Mouse (Mus musculus): ENCODE data around the gene Nfam1. TPM values are rescaled to one million over a fixed set of nuclear protein-coding genes. Genes with fewer than 3 reads are reported as not detected.

Nfam1 gene
- polyA plus RNA-seq, 1 experiment = not detected

DNA sequence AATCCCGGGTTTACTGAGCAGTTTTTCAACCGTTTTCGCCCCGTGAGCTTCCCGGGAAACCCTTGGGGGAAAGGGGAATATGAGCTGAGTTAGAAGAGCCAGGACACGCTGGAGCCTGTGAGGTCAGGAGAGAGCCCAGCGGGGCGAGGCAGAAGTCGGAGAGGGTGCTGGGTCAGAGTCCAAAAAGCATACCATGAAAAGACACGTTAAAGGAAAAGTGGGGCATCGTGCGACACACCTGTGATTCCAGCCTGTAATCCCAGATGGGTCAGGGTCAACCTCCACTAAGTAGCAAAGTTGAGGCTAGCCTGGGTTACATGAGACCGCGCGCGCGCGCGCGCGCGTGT lies 10.2 kb upstream of the Nfam1 start:
- H3K27ac ChIP-seq (ENCODE audit: insufficient read depth, low read depth, low read length) = no peak overlapping the region
- 83% methylated on average over 22 of the region's 22 CpGs for WGBS
- H3K4me1 ChIP-seq (ENCODE audit: control insufficient read depth, insufficient read depth, low read length) = peaks cover 10% of the 10 kb centered on the region; the same call in 1 of the 2 replicates
- H3K4me3 ChIP-seq (ENCODE audit: insufficient read depth, low read depth, low read length) = no peak overlapping the region
- TF ChIP-seq CTCF (IDR thresholded peaks at IDR 0.05; ENCODE audit: insufficient read depth, low read depth, low read length) (no peak), POLR2A (IDR thresholded peaks at IDR 0.05; ENCODE audit: insufficient read depth, low read depth, low read length) (no peak)

DNA sequence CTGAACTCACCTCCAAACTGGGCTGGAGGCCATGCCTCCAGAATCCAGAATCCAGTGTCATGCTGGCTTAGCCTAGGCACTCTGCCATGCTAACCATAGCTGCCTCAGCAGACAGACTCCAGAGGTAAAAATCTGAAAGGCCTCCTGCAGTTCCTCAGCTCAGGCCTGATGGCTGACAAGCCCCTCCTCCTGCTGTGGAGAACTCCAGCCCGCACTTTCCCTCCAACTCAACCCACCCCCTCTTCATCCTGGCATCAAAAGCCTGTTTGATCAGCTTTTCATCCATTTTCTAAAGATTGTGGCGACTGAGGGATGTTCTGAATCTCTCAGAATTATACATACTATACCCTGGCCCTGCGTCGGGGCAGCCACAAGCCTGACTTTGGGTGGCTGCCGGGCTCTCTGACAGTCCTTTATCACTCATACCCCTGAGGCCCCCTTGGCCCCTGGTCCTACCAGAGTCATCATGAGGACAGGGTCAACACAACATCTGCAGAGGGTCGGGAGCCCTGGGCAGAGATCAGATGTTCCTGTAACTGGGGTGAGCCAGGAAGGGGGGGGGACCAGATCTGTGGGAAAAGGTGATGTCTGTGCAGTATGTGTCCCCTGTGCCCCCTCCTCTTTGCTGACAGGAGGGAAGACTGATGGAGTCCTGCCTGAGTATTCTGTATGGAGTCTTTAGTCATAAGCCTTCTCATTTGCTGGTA lies 9.7 kb upstream of the Nfam1 start:
- TF ChIP-seq POLR2A (IDR thresholded peaks at IDR 0.05; ENCODE audit: insufficient read depth, low read depth, low read length) (no peak), CTCF (IDR thresholded peaks at IDR 0.05; ENCODE audit: insufficient read depth, low read depth, low read length) (no peak)
- H3K4me3 ChIP-seq (ENCODE audit: insufficient read depth, low read depth, low read length) = no peak overlapping the region
- no peak overlapping the region for H3K27ac ChIP-seq (ENCODE audit: insufficient read depth, low read depth, low read length)
- 40% methylated on average over 6 of the region's 6 CpGs for whole genome bisulfite sequencing
- H3K4me1 ChIP-seq (ENCODE audit: control insufficient read depth, insufficient read depth, low read length) = peaks cover 14% of the 10 kb centered on the region

DNA sequence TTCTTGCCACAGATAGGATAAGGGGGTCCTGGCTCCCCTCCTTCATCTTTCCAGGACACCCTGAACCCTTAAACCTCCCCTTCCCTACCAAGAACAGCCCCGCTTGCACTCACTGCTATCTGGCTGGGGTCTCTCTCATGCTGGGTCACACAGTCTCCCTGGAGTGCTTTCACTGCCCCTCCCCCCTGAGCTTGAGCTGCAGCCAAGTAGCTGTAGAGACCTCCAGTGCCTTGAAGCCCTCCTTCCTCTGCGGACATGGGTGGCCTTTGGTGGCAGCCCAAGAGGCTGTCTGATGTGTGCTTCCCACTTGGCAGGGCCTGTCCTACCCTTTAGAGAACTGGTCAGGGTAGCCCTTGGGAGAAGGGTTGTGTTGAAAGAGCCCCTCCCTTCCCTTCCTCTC lies 7.0 kb upstream of the Nfam1 start:
- Histone ChIP-seq H3K4me1 (ENCODE audit: control insufficient read depth, insufficient read depth, low read length) (peaks cover 20% of the 10 kb centered on the region), H3K4me3 (ENCODE audit: insufficient read depth, low read depth, low read length) (no peak overlapping the region), H3K27ac (ENCODE audit: insufficient read depth, low read depth, low read length) (no peak overlapping the region)
- TF ChIP-seq POLR2A (IDR thresholded peaks at IDR 0.05; ENCODE audit: insufficient read depth, low read depth, low read length) (no peak), CTCF (IDR thresholded peaks at IDR 0.05; ENCODE audit: insufficient read depth, low read depth, low read length) (no peak)
- WGBS = 75% methylated on average over 2 of the region's 2 CpGs

DNA sequence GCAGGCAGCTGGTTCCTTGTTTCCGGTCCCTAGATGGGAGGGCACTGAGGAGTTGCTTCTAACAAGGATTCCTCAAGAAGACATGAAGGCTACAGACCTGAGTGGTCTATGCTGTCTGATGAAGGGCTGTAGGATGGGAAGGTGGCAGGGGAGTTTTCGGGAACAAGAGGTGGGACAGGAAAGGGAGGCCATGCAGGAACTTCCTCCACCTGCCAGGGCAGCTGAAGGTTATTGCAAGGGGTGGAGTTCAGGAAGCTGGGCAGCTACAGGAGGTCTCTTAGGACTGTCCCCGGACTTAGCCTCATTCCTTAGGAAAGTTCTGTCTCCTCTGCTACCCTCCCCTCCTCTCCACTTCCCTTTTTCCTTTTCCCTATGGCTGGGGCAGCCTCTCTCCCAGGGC lies 5.7 kb upstream of the Nfam1 start:
- whole genome bisulfite sequencing = 89% methylated on average over 3 of the region's 3 CpGs
- peaks cover 33% of the 10 kb centered on the region for H3K4me1 ChIP-seq (ENCODE audit: control insufficient read depth, insufficient read depth, low read length)
- no peak overlapping the region for H3K4me3 ChIP-seq (ENCODE audit: insufficient read depth, low read depth, low read length)
- no peak overlapping the region for H3K27ac ChIP-seq (ENCODE audit: insufficient read depth, low read depth, low read length)
- TF ChIP-seq CTCF (IDR thresholded peaks at IDR 0.05; ENCODE audit: insufficient read depth, low read depth, low read length) (no peak), POLR2A (IDR thresholded peaks at IDR 0.05; ENCODE audit: insufficient read depth, low read depth, low read length) (no peak)

DNA sequence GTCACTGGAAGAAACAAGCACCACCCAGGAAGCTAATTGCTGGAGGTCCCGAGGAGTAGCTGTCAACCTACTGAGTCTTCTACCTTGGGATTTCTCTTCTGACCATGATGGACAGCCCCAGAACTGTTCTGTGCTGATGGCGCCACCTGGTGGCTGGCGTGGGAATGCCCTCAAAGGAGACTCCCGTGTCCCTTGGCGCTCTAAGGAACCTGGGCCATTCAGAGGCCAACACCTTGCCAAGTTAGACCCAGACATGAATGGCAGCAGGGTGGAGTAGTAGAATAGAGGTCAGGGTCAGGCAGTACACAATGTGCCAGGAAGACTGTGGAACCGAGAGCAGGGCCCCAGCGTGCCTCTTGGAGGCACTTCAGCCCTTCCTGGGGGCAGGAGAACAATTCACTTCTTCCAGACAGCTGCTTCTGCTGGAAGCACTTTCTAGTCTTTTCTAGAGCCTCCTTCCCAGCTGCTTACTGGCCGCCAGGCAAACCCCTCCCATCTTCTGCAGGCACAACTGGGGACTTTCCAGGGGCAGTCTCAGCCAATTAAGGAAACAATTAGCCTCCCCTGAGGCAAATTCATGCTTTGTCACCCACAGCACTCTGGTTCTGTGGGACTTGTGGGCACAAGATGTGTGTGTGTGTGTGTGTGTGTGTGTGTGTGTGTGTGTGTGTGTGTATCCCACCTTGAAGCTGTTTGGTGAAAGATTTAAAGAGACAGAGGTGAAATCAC lies 4.8 kb upstream of the Nfam1 start:
- TF ChIP-seq CTCF (IDR thresholded peaks at IDR 0.05; ENCODE audit: insufficient read depth, low read depth, low read length) (peak; percentile 98), POLR2A (IDR thresholded peaks at IDR 0.05; ENCODE audit: insufficient read depth, low read depth, low read length) (no peak)
- Histone ChIP-seq H3K4me3 (ENCODE audit: insufficient read depth, low read depth, low read length) (no peak overlapping the region), H3K27ac (ENCODE audit: insufficient read depth, low read depth, low read length) (no peak overlapping the region), H3K4me1 (ENCODE audit: control insufficient read depth, insufficient read depth, low read length) (peaks cover 30% of the 10 kb centered on the region)
- 6% methylated on average over 8 of the region's 8 CpGs for WGBS

DNA sequence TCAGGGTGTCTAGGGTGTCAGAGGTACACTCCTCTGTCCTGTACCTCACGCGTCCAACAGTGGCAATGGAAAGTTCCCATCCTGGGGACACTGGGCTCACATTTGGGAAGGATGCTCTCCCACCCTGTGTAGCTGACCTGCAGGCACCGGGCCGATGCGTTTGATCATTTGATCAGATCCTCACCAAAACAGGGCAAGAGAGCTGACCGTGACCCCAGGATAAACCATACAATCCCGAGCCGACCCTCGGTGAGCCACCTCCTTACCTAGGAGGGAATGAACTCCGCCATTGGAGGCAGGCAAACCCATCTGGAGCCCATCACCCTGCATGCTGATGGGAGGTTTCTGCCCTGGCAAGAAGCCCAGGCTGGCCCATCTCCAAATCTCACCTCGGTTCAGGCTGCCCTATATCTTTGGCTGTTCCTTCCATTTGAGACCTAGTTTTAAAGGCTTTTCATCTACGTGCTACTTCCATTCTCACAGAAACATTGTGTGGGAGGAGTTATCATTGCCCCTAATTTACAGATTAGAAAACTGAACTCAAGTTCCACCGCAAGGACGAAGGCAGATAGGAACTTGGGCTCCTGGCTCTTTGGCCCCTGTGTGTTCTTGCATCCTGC lies 3.9 kb upstream of the Nfam1 start:
- H3K4me1 ChIP-seq (ENCODE audit: control insufficient read depth, insufficient read depth, low read length) = peaks cover 25% of the 10 kb centered on the region

DNA sequence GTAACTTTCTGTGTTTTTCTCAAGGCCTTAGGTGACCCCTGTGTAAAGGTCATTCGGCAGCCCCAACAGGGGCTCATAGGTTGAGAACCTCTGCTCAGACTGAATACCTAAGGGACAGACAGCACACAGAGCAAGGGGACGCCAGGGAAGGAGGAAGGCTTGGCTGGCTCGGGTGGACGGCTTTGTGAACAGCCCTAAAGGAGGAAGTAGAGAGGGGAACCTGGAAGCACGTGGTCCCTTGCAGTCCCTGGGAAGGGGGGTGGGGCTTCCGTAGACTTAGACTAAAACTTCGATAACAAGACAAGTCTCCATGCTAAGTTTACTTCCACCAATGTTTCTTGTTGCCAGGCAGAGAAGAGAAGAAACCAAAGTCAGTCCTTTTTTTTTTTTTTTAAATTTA lies 3.0 kb upstream of the Nfam1 start:
- TF ChIP-seq CTCF (IDR thresholded peaks at IDR 0.05; ENCODE audit: insufficient read depth, low read depth, low read length) (no peak), POLR2A (IDR thresholded peaks at IDR 0.05; ENCODE audit: insufficient read depth, low read depth, low read length) (no peak)
- 73% methylated on average over 7 of the region's 7 CpGs for WGBS
- Histone ChIP-seq H3K4me1 (ENCODE audit: control insufficient read depth, insufficient read depth, low read length) (peaks cover 25% of the 10 kb centered on the region), H3K27ac (ENCODE audit: insufficient read depth, low read depth, low read length) (no peak overlapping the region), H3K4me3 (ENCODE audit: insufficient read depth, low read depth, low read length) (no peak overlapping the region)

More for the DNA sequence above, 3.9 kb upstream of the Nfam1 start:
- 58% methylated on average over 14 of the region's 14 CpGs for WGBS
- H3K4me3 ChIP-seq (ENCODE audit: insufficient read depth, low read depth, low read length) = no peak overlapping the region
- no peak for TF ChIP-seq CTCF (IDR thresholded peaks at IDR 0.05; ENCODE audit: insufficient read depth, low read depth, low read length)
- TF ChIP-seq POLR2A (IDR thresholded peaks at IDR 0.05; ENCODE audit: insufficient read depth, low read depth, low read length) = no peak
- no peak overlapping the region for H3K27ac ChIP-seq (ENCODE audit: insufficient read depth, low read depth, low read length)

DNA sequence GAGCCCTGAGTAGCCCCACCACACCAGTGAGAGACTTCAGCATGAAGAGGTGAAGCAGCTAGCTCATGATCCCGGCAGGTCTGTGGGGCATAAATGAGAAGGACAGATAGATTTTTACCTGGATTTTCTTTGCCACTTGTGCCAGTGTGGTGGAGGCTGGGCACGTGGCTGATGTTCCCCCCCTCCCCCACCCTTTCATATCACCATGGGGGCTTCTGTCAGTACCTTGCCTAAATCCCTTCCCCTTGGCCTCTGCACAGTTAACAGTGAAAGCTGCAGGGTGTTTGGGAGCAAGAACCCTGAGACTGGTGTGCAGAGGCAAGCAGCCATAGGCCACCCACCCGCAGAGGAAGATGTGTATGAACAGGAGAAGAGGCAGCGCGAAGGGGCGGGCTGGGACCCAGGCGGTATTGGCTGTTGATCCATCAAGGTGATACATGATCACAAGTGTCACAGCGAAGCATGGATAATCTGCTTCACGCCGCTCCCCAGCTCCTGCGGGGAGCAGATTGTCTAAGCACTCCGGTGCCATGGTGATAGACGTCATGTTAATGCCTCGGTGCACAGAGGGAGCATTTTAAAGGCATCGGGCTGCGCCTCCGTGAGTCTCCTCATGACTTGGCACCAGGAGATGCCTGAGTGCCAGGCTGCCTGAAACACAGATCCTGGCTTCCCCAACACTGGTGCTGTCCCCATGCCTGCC lies 1.3 kb upstream of the Nfam1 start:
- Histone ChIP-seq H3K4me1 (ENCODE audit: control insufficient read depth, insufficient read depth, low read length) (peaks cover 29% of the 10 kb centered on the region), H3K27ac (ENCODE audit: insufficient read depth, low read depth, low read length) (no peak overlapping the region), H3K4me3 (ENCODE audit: insufficient read depth, low read depth, low read length) (peak overlapping the region; percentile 12; the same call in 1 of the 2 replicates)
- 13% methylated on average over 17 of the region's 17 CpGs for WGBS
- TF ChIP-seq CTCF (IDR thresholded peaks at IDR 0.05; ENCODE audit: insufficient read depth, low read depth, low read length) = no peak
- no peak for TF ChIP-seq POLR2A (IDR thresholded peaks at IDR 0.05; ENCODE audit: insufficient read depth, low read depth, low read length)

Data from olfactory bulb, adult 2 months (tissue).